Mouse (Mus musculus) liver, embryonic 11.5 days (tissue): ENCODE results near the gene Ddr1. TPM values are rescaled to one million over a fixed set of nuclear protein-coding genes. Genes with fewer than 3 reads are reported as not detected.

Experiments
- ATAC-seq: fragments of 200-750 bp; cut with Nextera tagmentation; replicated peaks from 2 replicates; pipeline ENCODE4 v1.8.0; 2017; ENCODE audit warnings: moderate number of reproducible peaks, mild to moderate bottlenecking, moderate TSS enrichment, moderate library complexity; ENCODE audit not compliant: low FRiP score
- DNase-seq: peaks from one replicate; pipeline ENCODE4 v3.0.0-alpha.2; 2017; ENCODE audit warnings: low spot score
- H3K27ac ChIP-seq: fragments of 300-500 bp; sonication (generic); 2 replicates; pipeline ENCODE4 v1.5.1; 2014; ENCODE audit warnings: mild to moderate bottlenecking, low read depth, low read length, control low read depth
- H3K27me3 ChIP-seq: fragments of 300-500 bp; sonication (generic); replicated peaks from 2 replicates; pipeline ENCODE4 v1.6.1; 2014; ENCODE audit warnings: low read length, mixed read lengths; ENCODE audit not compliant: control insufficient read depth, insufficient read depth
- H3K36me3 ChIP-seq: fragments of 300-500 bp; sonication (generic); 2 replicates; pipeline ENCODE4 v1.6.1; 2014; ENCODE audit warnings: mild to moderate bottlenecking, low read length, moderate library complexity, mixed read lengths; ENCODE audit not compliant: control insufficient read depth, insufficient read depth
- H3K4me1 ChIP-seq: fragments of 300-500 bp; sonication (generic); replicated peaks from 2 replicates; pipeline ENCODE4 v1.6.1; 2014; ENCODE audit warnings: low read length, mixed read lengths; ENCODE audit not compliant: control insufficient read depth, insufficient read depth
- H3K4me2 ChIP-seq: fragments of 300-500 bp; sonication (generic); 2 replicates; pipeline ENCODE4 v1.6.1; 2014; ENCODE audit warnings: mild to moderate bottlenecking, control low read depth, moderate library complexity
- H3K4me3 ChIP-seq: fragments of 300-500 bp; sonication (generic); 2 replicates; pipeline ENCODE4 v1.5.1; 2014; ENCODE audit warnings: low read depth, low read length, control low read depth
- H3K9ac ChIP-seq: fragments of 300-500 bp; sonication (generic); 2 replicates; pipeline ENCODE4 v1.6.1; 2014; ENCODE audit warnings: low read depth, low read length, control low read depth
- H3K9me3 ChIP-seq: fragments of 300-500 bp; sonication (generic); 2 replicates; pipeline ENCODE4 v1.6.1; 2016; ENCODE audit warnings: low read length, inconsistent platforms, mixed read lengths; ENCODE audit not compliant: control insufficient read depth
- WGBS: fragments of 180-500 bp; shearing (Covaris S2); extraction: QIAGEN DNeasy Blood & Tissue Kit; methylation state at CpG from one replicate; pipeline ENCODE4 v1.1.7; 2014; 5-methylcytosine and 5-hydroxymethylcytosine counted together
- polyA plus RNA-seq: library from polyadenylated mRNA; unstranded; fragments of >200 nt; fragmentation: Nextera tagmentation; extraction: Ambion mirVana; gene quantifications from 2 replicates; pipeline ENCODE4 v1.2.1, GENCODE M21; 2014

Ddr1 gene
- polyA plus RNA-seq = 13.2 and 15.9 TPM in 2 replicates

- Histone ChIP-seq H3K4me2 (peak within 1 kb of the TSS; percentile 44), H3K36me3 (no peaks in the 10 kb centered on the region), H3K4me1 (peaks cover 10% of the 10 kb centered on the region), H3K27ac (peak within 1 kb of the TSS; percentile 26; the same call in 1 of the 2 replicates), H3K4me3 (peak within 1 kb of the TSS; percentile 16), H3K9ac (no peak within 1 kb of the TSS; the same call in 1 of the 2 replicates), H3K27me3 (peaks cover 51% of the 10 kb centered on the region), H3K9me3 (no peaks in the 10 kb centered on the region)
- ATAC-seq = no peak
- 12% methylated on average over 19 of the region's 19 CpGs for WGBS
- DNase-seq = no peak
Measured at GRCm38 (mm10) chr17:35704621-35705464, at the start of gene Ddr1. TSS of gene Ddr1 (minus strand) at chr17:35704621.

- ATAC-seq (no peak), DNase-seq (no peak)
- H3K4me3 ChIP-seq = no peak overlapping the region
- no peaks in the 10 kb centered on the region for H3K9me3 ChIP-seq
- H3K9ac ChIP-seq = no peak overlapping the region
- no peak overlapping the region for H3K4me2 ChIP-seq
- peaks cover 7% of the 10 kb centered on the region for H3K4me1 ChIP-seq
- no peaks in the 10 kb centered on the region for H3K27me3 ChIP-seq
- no peak overlapping the region for H3K27ac ChIP-seq
- H3K36me3 ChIP-seq = no peaks in the 10 kb centered on the region
- WGBS = 96% methylated on average over 7 of the region's 7 CpGs
Measured at GRCm38 (mm10) chr17:35753668-35754067, 49.2 kb upstream of the Ddr1 start.

GRCm38 (mm10) chr17:35752221-35752811 is 47.9 kb upstream of the Ddr1 start:
- no peak overlapping the region for H3K27ac ChIP-seq
- 48% methylated on average over 7 of the region's 7 CpGs for WGBS
- peaks cover 3% of the 10 kb centered on the region; the same call in 1 of the 2 replicates for H3K4me1 ChIP-seq

GRCm38 (mm10) chr17:35749685-35750084 is 45.3 kb upstream of the Ddr1 start:
- Histone ChIP-seq H3K9ac (no peak overlapping the region), H3K27ac (no peak overlapping the region), H3K36me3 (no peaks in the 10 kb centered on the region), H3K4me2 (no peak overlapping the region), H3K4me1 (peaks cover 3% of the 10 kb centered on the region; the same call in 1 of the 2 replicates), H3K9me3 (no peaks in the 10 kb centered on the region), H3K27me3 (no peaks in the 10 kb centered on the region), H3K4me3 (no peak overlapping the region)
- ATAC-seq (no peak), DNase-seq (no peak)
- 71% methylated on average over 10 of the region's 10 CpGs for WGBS

More at GRCm38 (mm10) chr17:35752221-35752811, 47.9 kb upstream of the Ddr1 start:
- Histone ChIP-seq H3K27me3 (no peaks in the 10 kb centered on the region), H3K4me3 (no peak overlapping the region), H3K36me3 (no peaks in the 10 kb centered on the region), H3K9ac (no peak overlapping the region), H3K9me3 (no peaks in the 10 kb centered on the region), H3K4me2 (no peak overlapping the region)
- ATAC-seq = no peak
- no peak for DNase-seq

- DNase-seq (no peak), ATAC-seq (no peak)
- Histone ChIP-seq H3K4me2 (no peak overlapping the region), H3K4me1 (peaks cover 31% of the 10 kb centered on the region), H3K27ac (peak overlapping the region; percentile 40; the same call in 1 of the 2 replicates), H3K36me3 (no peaks in the 10 kb centered on the region), H3K9ac (no peak overlapping the region), H3K27me3 (no peaks in the 10 kb centered on the region), H3K9me3 (no peaks in the 10 kb centered on the region), H3K4me3 (no peak overlapping the region)
- 90% methylated on average over 2 of the region's 2 CpGs for WGBS
Measured at GRCm38 (mm10) chr17:35744361-35744760, 39.9 kb upstream of the Ddr1 start.

GRCm38 (mm10) chr17:35742948-35743347 is 38.5 kb upstream of the Ddr1 start:
- no peaks in the 10 kb centered on the region for H3K36me3 ChIP-seq
- H3K4me3 ChIP-seq = no peak overlapping the region
- 48% methylated on average over 3 of the region's 3 CpGs for WGBS
- peaks cover 6% of the 10 kb centered on the region for H3K27me3 ChIP-seq
- H3K27ac ChIP-seq = peak overlapping the region; percentile 81
- no peaks in the 10 kb centered on the region for H3K9me3 ChIP-seq
- ATAC-seq (peak; percentile 75), DNase-seq (no peak)
- H3K9ac ChIP-seq = peak overlapping the region; percentile 4
- peaks cover 33% of the 10 kb centered on the region for H3K4me1 ChIP-seq
- peak overlapping the region; percentile 38 for H3K4me2 ChIP-seq

- ATAC-seq (peak; percentile 94), DNase-seq (no peak)
- WGBS = 47% methylated on average over 9 of the region's 9 CpGs
- H3K4me3 ChIP-seq = no peak overlapping the region
- H3K4me1 ChIP-seq = peaks cover 37% of the 10 kb centered on the region
- peak overlapping the region; percentile 16 for H3K9ac ChIP-seq
- peak overlapping the region; percentile 81 for H3K27ac ChIP-seq
- no peaks in the 10 kb centered on the region for H3K36me3 ChIP-seq
- peaks cover 6% of the 10 kb centered on the region for H3K27me3 ChIP-seq
- H3K4me2 ChIP-seq = peak overlapping the region; percentile 38
- H3K9me3 ChIP-seq = no peaks in the 10 kb centered on the region
Measured at GRCm38 (mm10) chr17:35741589-35742226, 37.3 kb upstream of the Ddr1 start.

- Histone ChIP-seq H3K27me3 (peaks cover 6% of the 10 kb centered on the region), H3K4me3 (no peak overlapping the region), H3K9me3 (no peaks in the 10 kb centered on the region), H3K4me2 (no peak overlapping the region), H3K4me1 (peaks cover 37% of the 10 kb centered on the region), H3K36me3 (no peaks in the 10 kb centered on the region), H3K9ac (peak overlapping the region; percentile 10; the same call in 1 of the 2 replicates), H3K27ac (peak overlapping the region; percentile 81; the same call in 1 of the 2 replicates)
- DNase-seq (no peak), ATAC-seq (no peak)
- WGBS = 52% methylated on average over 5 of the region's 5 CpGs
Measured at GRCm38 (mm10) chr17:35740276-35740880, 36.0 kb upstream of the Ddr1 start.
